Mouse (Mus musculus) kidney, adult 2 months (tissue): ENCODE data around the gene Map3k6.

ENCODE experiments used
- CTCF ChIP-seq: fragments of 200-500 bp; conservative IDR thresholded peaks from 2 replicates; pipeline ENCODE4 v1.5.1; 2011; ENCODE audit warnings: low read depth, mild to moderate bottlenecking, control low read depth, low read length, moderate library complexity, mixed read lengths; ENCODE audit not compliant: insufficient read depth, insufficient read length
- POLR2A ChIP-seq: fragments of 200-500 bp; IDR thresholded peaks from one replicate; pipeline ENCODE4 v1.6.1; 2011; ENCODE audit warnings: low read depth, low read length, control low read depth

DNA sequence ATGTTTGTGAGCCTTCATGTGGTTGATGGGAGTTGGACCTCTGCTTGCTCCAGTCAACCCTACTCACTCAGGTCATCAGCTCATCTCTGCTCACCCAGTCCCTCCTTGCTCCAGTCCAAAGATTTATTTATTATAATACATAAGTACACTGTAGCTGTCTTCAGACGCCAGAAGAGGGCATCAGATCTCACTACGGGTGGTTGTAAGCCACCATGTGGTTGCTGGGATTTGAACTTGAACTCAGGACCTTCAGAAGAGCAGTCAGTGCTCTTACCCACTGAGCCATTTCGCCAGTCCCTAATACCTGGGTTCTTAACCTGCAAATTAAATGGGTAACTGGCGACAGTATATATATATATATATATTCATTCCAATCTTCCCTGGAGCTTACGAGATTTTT lies 5.2 kb upstream of the Map3k6 start:
- TF ChIP-seq CTCF = no peak
- no peak for TF ChIP-seq POLR2A
